Mouse (Mus musculus) Muller cell, postnatal 12 days (primary cell): ENCODE results near the gene Madcam1.

Experiments used
- DNase-seq: peaks from one replicate; pipeline ENCODE4 v3.0.0-alpha.2; 2015; ENCODE audit errors: inconsistent ontology term

Madcam1 gene

GRCm38 (mm10) chr10:79709307-79709706, 44.9 kb downstream of the Madcam1 start:
- no peak for DNase-seq

- DNase-seq, result no peak
These were observed 47.7 kb downstream of the Madcam1 start for GRCm38 (mm10) chr10:79712029-79712428.

DNA sequence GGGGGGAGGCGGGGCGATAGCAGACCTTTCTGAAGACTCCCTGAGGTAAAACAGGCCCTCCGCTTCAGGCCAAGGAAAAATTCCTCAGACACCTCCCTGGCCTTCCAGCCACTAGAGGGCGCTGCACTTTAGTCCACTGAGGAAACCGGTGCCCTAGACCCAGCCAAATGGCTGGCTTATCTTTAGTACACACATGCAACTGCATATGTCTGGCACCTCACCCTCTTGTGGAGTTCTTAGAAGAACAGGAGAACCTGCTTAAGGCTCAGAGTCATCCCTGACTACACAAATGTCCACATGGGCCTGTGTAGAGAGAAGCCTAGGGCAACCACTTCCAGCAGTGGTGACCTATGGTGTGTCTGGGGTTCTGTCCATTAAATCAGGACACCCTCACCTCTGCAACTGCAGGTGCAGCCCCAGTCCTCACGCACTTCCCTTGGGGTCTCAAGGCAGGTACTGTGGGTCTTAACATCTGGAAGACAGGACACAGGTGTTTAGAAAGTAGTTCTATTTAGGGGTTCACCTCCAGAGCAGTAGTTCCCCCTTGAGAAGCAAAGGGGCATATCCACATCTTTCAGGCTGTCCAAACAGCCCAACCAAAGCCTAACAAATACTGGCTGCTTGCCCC, 48.3 kb downstream of the Madcam1 start:
- DNase-seq, result no peak

GRCm38 (mm10) chr10:79713163-79713562, 48.8 kb downstream of the Madcam1 start:
- no peak for DNase-seq

DNA sequence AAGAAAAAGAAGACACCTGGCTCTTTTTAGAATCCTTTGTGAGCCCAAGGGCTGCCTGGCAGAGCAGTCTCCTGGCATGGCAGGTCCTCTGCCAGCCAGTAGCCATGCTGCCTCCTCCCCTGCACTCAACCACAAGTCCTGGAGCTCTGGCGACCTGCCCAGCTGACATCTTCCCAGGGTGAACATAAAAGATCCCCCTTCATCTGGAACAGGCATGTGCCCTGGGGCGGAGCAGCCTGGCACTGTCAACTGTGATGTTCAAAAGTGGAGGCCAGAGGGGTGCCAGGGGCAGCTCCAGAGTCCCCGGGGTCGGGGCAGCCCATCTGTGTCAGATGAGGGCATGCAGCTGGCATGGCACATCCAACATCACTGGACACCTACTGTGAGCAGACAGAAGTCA, 50.6 kb downstream of the Madcam1 start:
- peak; percentile 76 for DNase-seq

DNA sequence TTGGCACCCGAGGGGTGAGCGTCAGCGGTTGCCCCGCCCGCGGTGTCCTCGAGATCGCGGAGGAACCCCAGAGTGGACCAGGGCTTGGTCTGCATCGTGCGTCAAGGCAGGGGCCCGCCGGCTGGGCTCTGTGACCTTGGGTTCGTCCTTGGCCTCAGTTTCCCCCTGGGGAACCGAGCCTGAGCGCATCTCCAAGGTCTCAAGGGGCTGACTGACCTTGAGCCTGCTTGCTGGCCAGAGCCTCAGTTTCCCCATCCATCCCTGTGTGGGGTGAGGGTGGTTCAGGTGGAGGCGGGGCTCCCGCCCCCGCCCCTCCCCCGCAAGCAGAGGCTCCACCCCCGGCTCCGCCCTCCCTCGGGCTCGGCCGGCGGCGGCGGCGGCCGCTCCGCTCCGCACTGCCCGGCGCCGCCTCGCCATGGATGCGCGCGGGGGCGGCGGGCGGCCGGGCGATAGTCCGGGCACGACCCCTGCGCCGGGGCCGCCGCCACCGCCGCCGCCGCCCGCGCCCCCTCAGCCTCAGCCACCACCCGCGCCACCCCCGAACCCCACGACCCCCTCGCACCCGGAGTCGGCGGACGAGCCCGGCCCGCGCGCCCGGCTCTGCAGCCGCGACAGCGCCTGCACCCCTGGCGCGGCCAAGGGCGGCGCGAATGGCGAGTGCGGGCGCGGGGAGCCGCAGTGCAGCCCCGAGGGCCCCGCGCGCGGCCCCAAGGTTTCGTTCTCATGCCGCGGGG, 52.1 kb downstream of the Madcam1 start, which contains the start of gene Hcn2:
Gene Hcn2, plus strand, starts transcription at position 381 of the 734 bp plus-strand sequence.
- no peak for DNase-seq

- DNase-seq, result no peak
These were observed 52.6 kb downstream of the Madcam1 start for GRCm38 (mm10) chr10:79716988-79717355.

GRCm38 (mm10) chr10:79717640-79718357, 53.4 kb downstream of the Madcam1 start:
- DNase-seq, result peak; percentile 75
